Mouse (Mus musculus) cerebellum, adult (tissue): ENCODE results near the gene Hpcal1.

Experiments used
- ATAC-seq: cut with Nextera tagmentation; 2 replicates; pipeline ENCODE4 v1.9.2; 2017; ENCODE audit warnings: mild to moderate bottlenecking, moderate library complexity, mixed read lengths; ENCODE audit not compliant: insufficient number of reproducible peaks, low FRiP score, low TSS enrichment

Gene Hpcal1

DNA sequence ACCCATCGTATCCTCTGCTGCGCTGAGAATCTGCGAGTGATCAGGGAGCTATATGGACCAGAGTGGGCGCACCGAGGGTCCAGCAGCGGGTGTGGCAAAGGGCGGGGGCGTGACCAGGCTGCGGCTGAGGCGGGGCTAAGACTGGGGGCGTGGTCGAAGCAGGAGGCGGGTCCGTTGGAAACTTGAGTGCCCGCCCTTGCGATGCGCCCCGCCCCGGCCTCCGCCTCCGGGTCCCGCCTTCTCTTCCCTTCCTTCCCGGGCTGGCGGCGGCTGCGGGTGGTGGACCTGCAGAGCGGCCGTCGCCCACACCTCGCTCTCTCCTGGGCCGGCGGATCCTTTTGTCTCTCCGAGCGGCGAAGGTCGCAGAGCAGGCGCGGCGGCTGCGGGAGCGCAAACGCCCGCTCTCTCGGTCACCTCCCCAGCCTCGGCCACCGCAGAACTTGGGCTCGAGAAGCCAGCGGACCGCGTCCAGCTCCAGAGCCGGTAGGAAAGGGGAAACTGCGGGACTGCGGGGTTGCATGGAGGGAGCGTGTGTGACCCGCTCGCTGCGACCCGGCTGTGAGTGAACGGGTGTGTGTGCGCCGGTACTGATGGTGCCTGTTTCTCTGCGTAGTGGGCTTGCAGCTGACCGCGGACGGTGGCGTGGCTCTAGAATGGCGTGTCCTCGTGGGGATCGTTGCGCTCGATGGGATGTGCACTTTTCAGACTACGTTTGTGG lies at the start of gene Hpcal1:
Hpcal1 (plus strand) TSS at position 293 of the 718 bp plus-strand sequence.
- peak; percentile 67 for ATAC-seq

DNA sequence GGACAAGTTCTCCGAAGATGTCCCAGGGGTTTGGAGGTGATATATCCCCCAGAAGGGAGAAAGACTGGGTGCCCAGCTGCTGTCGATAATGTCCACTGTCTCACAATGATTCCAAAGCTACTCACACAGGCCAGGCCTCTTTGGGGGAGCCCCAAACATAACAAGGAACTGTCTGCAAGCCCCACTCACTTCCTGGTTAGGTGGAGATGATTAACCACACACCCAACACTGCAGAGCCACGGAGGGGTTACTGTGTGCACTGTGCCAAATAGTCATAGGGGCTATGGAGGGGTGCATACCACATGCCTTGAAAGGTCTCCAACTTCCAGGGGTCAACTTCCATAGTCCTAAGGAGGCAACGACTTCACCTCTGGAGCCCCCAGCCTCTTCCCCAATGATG lies 49.4 kb upstream of the Hpcal1 start:
- ATAC-seq: no peak

- ATAC-seq: no peak
These were observed 46.1 kb upstream of the Hpcal1 start for GRCm38 (mm10) chr12:17644385-17645222.

GRCm38 (mm10) chr12:17646457-17646856 lies 44.2 kb upstream of the Hpcal1 start:
- ATAC-seq: no peak

DNA sequence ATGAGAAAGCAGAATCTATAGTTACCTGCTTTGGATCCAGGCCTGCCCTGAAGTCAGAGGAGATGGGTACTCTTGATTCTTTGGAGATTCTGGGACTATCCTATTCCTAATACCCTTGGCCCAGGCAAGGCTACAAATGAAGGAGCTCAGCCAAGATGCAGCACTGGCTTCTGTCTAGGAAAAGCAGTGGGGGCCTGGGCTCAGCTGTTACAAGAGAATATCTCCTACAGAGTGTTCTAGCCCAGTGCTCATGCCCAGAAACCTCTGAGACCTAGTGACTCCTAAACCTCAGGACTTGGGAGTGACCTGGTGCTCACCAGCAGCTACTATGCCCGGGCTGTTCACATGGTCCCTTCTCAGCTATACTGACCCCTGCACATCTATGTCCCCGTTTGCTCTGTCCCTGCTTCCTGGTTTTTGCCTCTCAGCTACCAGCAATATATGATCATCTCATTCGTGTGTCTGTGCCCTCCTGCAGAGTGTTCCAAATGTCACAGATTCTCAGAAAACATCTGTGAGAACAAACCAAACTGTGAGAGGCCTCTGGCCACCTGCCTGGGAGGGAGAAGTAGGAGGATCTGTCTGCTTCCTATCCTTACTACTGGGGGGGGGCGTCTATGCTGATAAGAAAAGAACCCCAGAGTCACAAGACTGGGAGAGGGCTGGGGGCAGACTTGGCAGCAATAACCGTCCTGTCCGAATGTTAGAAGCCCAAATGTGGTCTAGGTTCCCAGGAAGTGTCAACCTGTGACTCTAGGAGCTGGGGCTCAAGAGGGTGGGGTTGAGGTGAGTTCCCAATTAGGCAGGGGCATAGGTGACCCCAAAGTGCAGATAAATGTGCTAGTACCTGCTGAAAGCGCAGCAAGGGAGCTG lies 39.2 kb upstream of the Hpcal1 start:
- ATAC-seq: no peak

DNA sequence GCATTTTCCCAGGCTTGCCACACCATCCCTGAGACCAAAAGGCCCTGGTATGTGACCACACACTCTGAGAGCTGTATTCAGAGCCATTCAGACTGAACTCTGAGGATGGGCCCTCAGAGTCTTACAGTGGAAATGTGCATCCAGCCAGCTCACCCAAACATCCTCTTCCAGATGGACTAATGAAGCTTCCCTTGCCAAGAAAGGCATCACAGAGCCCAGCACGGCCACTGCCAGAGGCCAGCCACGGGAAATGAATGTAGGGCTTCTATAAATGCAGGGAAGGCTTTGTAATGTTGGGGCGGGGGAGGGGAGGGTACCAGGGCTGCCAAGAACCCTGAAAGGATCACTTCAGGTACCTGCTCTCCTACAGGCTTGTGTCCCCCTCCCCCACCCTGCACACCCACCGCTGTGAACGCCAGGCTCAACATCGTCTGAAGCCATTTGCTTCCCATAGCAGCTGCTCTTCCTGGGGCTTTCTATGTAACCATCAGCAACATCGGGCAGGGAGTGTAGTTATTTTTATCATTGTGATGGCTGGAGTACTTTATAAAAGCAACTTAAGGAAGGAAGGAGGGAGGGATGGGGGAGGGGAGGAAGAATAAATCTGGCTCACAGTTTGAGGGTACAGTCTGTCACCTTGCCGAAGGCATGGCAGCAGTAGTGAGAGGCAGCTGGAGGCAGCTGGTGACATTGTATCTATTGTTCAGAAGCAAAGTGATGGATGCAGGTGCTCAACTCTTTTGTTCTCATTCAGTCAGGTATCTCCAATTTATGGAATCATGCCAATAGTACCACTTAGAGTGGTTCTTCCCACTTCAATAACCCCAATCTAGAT lies 38.2 kb upstream of the Hpcal1 start:
- ATAC-seq: peak; percentile 12; the same call in 1 of the 2 replicates

GRCm38 (mm10) chr12:17653051-17653783 lies 37.4 kb upstream of the Hpcal1 start:
- peak; percentile 84 for ATAC-seq

GRCm38 (mm10) chr12:17657561-17658195 lies 33.0 kb upstream of the Hpcal1 start:
- ATAC-seq: no peak

DNA sequence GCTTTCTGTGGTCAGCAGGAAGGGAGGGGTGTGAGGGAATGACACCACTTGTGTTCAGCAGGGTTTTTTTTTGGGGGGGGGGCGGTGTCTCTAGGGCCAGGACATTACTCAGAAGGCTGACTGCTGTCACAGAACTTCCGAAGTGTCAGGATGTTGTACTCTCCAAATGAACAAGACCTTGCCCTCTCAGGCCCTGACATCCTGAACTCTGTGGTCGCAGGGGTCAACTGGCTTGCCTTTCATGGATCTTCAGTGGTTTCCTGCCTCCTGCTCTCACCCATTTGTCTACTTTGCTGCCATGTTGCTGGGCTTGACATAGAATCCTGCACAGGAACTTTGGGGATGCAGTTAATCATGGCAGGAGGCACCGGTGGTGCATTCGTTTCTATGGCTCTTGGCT lies 32.1 kb upstream of the Hpcal1 start:
- no peak for ATAC-seq

DNA sequence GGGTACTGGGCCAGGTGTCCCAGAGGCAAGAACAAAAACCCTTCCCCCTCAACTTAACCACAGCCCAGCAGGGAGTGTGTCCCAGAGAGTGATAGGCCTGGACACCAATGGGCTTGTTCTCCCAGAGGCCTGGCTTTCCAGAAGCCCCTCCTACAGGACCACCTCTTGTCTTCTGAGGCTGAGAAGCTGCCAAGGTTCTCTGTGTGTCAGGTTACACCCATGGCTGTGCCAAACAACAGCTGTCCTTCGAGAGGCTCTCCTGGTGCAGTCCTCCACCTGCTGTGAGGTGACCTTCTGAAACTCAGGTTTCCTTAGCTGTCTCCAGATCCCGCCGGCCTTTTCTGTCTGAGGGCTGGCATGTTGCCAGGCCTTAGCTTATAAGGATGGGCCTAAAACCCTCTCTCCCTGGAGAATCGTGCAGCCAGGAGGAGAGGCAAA lies 29.2 kb upstream of the Hpcal1 start:
- no peak for ATAC-seq

- peak; percentile 69 for ATAC-seq
These were observed 26.5 kb upstream of the Hpcal1 start for GRCm38 (mm10) chr12:17663991-17664635.

DNA sequence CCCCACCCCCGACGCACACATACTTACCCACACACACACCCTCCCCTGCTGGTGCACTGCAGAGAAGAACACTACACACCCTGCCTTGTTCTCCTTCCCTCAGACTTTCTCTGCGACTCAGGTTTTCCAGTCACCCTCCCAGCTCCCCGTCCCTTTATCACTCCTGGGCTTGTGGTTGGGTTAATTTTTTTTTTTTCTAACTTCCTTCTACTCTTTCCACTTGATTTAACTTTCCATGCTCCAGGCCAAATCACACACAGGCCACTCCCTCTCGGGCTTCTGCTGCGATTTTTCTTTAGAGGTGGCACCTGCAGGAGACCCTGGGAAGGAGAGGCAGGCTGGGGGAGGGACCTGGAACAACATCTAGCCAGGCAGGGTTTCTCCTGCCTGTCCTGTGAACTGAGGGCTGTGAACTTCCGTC lies 24.7 kb upstream of the Hpcal1 start:
- no peak for ATAC-seq

DNA sequence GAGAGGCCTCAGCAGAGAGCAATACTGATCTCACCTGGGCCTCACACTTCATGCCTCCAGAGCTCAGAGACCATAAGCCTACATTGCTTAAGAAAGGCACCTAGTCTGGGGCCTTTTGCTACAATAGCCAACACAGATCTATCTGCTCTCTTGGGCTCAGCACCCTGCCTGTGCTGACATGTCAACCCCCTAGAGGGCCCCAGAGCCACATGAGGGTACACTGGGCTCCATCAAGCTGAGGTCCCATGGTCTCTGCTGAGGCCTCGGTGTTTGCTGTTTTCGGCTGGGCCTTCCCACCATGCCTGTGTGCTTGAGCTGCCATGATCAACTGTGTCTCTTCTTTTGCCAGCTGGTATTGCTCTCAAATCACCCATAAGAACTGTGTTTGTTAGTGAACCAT lies 24.0 kb upstream of the Hpcal1 start:
- ATAC-seq: no peak

DNA sequence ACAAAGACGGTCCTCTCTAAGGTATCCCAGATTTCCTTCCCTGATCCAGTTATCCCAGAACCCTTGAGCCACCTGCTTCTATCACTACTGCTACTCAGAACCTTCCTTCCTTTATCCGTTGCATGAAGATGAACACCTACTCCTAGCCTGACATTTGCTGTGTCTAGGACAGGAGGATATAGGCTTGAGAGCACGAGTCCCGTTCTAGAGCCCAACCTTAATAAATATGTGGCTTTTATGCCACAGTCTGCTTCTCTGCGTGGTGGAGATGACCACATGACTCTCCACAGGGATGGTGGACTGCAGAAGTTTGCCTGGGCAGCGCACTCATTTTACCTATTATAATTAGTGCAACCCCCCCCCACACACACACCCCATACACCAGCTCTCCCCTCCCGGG lies 16.9 kb upstream of the Hpcal1 start:
- no peak for ATAC-seq

DNA sequence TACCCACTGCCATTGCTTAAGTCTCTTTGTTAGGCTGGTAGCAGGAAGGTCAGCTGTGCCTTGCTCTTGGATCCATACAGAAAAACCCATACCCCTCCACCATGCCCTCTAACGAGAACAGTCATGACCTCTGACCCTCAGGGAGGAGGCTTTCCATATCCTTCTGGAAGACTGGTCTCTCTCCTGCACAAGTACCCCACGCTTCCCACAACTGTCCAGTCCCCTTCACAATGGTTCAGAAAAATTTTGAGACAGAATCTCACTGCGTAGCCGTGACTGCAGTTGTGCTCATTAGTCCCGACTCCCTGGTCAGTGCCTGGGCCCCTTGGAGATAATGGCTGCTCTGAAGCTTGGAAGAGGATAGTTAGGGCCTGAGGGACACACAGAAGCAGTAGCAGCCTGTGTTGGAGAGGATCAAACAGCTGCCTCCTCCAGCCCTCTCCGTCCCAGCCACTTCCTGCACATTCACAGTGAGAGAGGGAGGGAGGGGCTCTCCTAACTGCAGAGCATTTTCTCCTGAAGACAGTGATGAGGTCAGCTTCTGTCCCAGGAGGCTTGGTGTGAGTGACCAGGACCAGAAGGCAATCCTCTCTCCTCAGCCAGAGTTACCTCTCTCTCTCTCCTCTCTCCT lies 16.4 kb upstream of the Hpcal1 start:
- ATAC-seq: no peak

- no peak for ATAC-seq
These were observed 12.9 kb upstream of the Hpcal1 start for GRCm38 (mm10) chr12:17677743-17678142.

- ATAC-seq: no peak
These were observed 11.1 kb upstream of the Hpcal1 start for GRCm38 (mm10) chr12:17679571-17679970.

DNA sequence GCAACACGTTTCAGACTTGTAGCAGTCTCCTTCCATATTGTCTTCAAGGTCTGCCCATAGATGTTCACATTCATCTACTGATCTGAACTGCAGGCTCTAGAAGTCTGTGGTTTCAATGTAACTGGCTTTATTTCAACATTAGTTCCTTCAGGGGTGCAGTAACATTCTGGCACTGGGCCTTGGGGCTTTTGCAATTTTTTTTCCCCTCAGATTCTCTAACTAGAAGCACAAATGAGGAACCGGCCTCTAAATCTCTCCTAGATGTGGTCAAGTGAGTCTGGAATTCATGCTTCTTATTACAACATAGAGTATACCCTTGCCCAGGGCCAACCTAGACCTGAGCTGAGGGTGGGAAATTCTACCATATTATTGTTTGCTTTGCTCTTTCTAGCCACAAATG lies 8.5 kb upstream of the Hpcal1 start:
- ATAC-seq: no peak
